Mouse (Mus musculus): Measurements from ENCODE around the gene Traf5. TPM values are rescaled to one million over a fixed set of nuclear protein-coding genes. Genes with fewer than 3 reads are reported as not detected.

The Traf5 gene
- polyA plus RNA-seq, 1 experiment, result 19.4 TPM

GRCm38 (mm10) chr1:192085218-192085617, 7.1 kb downstream of the Traf5 start:
- Histone ChIP-seq H3K27ac (ENCODE audit: insufficient read depth, low read length) (no peak overlapping the region), H3K4me3 (ENCODE audit: insufficient read depth, low read length) (no peak overlapping the region), H3K4me1 (ENCODE audit: control insufficient read depth, insufficient read depth, low read length) (no peaks in the 10 kb centered on the region)
- TF ChIP-seq POLR2A (IDR thresholded peaks at IDR 0.05; ENCODE audit: low read depth, low read length) (no peak), CTCF (IDR thresholded peaks at IDR 0.05; ENCODE audit: borderline replicate concordance, insufficient read depth, low read length) (no peak)

DNA sequence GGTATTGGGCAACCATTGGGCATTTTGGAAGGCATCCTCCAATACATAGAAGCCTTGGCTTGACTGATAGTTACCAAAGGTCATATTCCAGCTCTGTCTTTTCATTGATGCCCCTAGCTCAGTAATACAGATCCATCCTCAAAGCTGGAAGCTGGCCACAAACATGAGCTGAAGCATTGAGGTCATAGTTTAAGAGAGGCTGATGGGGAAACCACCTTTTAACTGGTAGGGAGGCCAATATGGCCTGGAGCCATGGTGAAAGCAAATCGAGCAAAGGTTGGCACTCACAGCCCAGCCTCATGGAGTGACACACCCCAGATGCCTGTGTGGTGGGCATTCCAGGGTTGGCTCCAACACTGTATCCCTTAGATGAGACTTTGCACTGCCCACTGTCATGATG, 9.7 kb downstream of the Traf5 start:
- Histone ChIP-seq H3K4me3 (ENCODE audit: insufficient read depth, low read length) (no peak overlapping the region), H3K27ac (ENCODE audit: insufficient read depth, low read length) (no peak overlapping the region), H3K4me1 (ENCODE audit: control insufficient read depth, insufficient read depth, low read length) (no peaks in the 10 kb centered on the region)
- no peak for TF ChIP-seq POLR2A (IDR thresholded peaks at IDR 0.05; ENCODE audit: low read depth, low read length)

DNA sequence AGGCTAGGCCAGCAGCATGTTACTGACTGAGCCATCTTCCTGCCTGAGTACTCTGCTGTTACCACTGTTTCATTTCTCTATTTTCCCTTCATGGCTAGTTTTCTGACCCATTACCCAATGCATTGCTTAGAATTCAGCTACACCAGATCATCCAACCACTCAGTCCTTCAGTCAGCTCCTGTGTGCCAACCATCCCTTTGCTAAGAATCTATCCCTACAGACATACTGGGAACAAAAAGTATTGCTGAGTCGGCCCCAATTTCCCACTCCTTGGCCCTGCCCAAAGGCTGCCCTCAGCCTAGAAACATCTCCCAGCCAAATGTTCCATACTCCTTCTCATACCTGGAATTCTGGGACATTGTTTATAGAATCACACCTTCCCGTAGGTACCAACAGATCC, 11.2 kb downstream of the Traf5 start:
- no peak overlapping the region for H3K27ac ChIP-seq (ENCODE audit: insufficient read depth, low read length)
- TF ChIP-seq CTCF (IDR thresholded peaks at IDR 0.05; ENCODE audit: borderline replicate concordance, insufficient read depth, low read length) (no peak), POLR2A (IDR thresholded peaks at IDR 0.05; ENCODE audit: low read depth, low read length) (no peak)
- 0 out of 2 replicates have a peak, but pooled peaks cover 6% of the 10 kb centered on the region for H3K4me1 ChIP-seq (ENCODE audit: control insufficient read depth, insufficient read depth, low read length)
- H3K4me3 ChIP-seq (ENCODE audit: insufficient read depth, low read length), result no peak overlapping the region

- TF ChIP-seq POLR2A (IDR thresholded peaks at IDR 0.05; ENCODE audit: low read depth, low read length) (no peak), CTCF (IDR thresholded peaks at IDR 0.05; ENCODE audit: borderline replicate concordance, insufficient read depth, low read length) (no peak)
Measured at GRCm38 (mm10) chr1:192079121-192079520, 13.2 kb downstream of the Traf5 start.

DNA sequence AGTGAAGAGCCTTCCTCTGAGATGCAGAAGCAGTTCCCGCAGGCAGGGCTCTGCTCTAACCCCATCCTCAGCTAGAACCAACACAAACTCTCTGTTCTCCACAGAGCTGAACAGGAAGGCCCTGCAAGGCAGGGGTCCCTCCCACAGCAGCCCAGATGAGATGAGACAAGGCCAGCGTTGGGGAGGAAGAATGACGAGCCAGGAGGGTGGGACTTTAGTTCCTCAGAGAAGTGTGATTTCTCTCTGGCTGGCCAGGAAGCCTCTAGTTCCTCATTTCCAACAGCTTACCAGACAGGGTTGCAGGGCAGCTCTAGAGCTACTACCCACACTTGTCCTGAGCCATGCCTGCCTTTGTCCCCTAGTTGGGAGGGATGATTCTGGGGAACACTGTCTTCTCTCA, 14.0 kb downstream of the Traf5 start:
- no peak overlapping the region for H3K4me3 ChIP-seq (ENCODE audit: insufficient read depth, low read length)
- no peak overlapping the region for H3K27ac ChIP-seq (ENCODE audit: insufficient read depth, low read length)
- no peak for TF ChIP-seq CTCF (IDR thresholded peaks at IDR 0.05; ENCODE audit: borderline replicate concordance, insufficient read depth, low read length)
- TF ChIP-seq POLR2A (IDR thresholded peaks at IDR 0.05; ENCODE audit: low read depth, low read length), result no peak
- H3K4me1 ChIP-seq (ENCODE audit: control insufficient read depth, insufficient read depth, low read length), result 0 out of 2 replicates have a peak, but pooled peaks cover 6% of the 10 kb centered on the region

More at GRCm38 (mm10) chr1:192079121-192079520, 13.2 kb downstream of the Traf5 start:
- no peak overlapping the region for H3K27ac ChIP-seq (ENCODE audit: insufficient read depth, low read length)
- H3K4me3 ChIP-seq (ENCODE audit: insufficient read depth, low read length), result no peak overlapping the region
- H3K4me1 ChIP-seq (ENCODE audit: control insufficient read depth, insufficient read depth, low read length), result 0 out of 2 replicates have a peak, but pooled peaks cover 6% of the 10 kb centered on the region

DNA sequence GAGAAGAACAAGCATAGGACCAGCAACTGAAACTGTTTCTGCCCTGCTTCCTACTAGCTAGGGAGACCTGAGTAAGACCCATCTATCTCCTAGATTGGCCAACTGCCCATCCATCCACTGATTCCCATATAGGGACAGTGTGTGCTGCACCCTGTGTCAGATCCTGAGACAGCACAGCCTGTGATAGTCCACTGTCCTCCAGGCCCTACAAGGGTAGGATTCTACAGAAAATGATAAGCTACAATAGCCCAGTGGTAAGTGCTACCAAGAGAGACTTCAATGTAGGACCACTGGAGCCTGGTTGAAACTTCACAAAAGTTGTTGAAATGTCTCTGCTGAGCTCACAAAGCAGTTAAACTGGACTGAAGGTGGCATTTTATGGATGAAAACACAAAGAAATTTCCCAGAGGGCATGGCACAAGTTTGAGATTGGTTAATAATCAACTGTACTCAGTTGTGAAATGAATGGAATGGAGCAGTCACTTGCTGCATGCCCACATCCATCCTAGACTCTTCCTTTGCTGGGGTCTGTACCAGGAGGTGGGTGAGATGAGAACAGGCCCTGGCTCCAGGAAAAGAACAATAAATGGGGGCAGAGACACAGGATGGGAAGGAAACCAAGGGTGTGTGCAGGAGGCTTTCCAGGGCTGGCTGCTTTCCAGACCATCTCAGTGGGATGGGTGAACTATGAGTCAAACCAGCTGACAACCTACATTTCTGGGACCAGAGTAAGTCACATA, 15.4 kb downstream of the Traf5 start:
- Histone ChIP-seq H3K4me3 (ENCODE audit: insufficient read depth, low read length) (no peak overlapping the region), H3K4me1 (ENCODE audit: control insufficient read depth, insufficient read depth, low read length) (peaks cover 9% of the 10 kb centered on the region; the same call in 1 of the 2 replicates), H3K27ac (ENCODE audit: insufficient read depth, low read length) (no peak overlapping the region)
- TF ChIP-seq POLR2A (IDR thresholded peaks at IDR 0.05; ENCODE audit: low read depth, low read length) (no peak), CTCF (IDR thresholded peaks at IDR 0.05; ENCODE audit: borderline replicate concordance, insufficient read depth, low read length) (no peak)

DNA sequence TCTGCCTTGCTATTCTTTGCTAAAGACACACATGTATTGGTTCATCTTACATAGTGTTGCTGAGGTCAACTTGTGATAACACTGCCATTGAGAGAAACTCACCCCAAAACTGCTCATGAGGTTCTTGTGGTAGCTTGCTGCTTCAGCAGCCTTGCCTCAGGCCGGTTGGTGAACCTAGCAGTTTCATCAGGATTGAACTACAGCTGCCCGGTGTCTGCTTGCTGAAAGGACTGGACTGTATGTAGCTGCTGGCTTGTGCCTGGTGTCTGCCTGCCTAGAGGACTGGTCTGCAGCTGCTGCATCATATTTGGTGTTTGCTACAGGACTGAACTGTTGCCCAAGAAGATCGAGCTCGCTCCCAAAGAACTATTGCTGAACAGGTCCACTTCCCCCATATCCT, 16.3 kb downstream of the Traf5 start:
- no peak for TF ChIP-seq POLR2A (IDR thresholded peaks at IDR 0.05; ENCODE audit: low read depth, low read length)
- TF ChIP-seq CTCF (IDR thresholded peaks at IDR 0.05; ENCODE audit: borderline replicate concordance, insufficient read depth, low read length), result no peak
- H3K4me3 ChIP-seq (ENCODE audit: insufficient read depth, low read length), result no peak overlapping the region
- H3K4me1 ChIP-seq (ENCODE audit: control insufficient read depth, insufficient read depth, low read length), result peaks cover 10% of the 10 kb centered on the region; the same call in 1 of the 2 replicates
- no peak overlapping the region for H3K27ac ChIP-seq (ENCODE audit: insufficient read depth, low read length)

DNA sequence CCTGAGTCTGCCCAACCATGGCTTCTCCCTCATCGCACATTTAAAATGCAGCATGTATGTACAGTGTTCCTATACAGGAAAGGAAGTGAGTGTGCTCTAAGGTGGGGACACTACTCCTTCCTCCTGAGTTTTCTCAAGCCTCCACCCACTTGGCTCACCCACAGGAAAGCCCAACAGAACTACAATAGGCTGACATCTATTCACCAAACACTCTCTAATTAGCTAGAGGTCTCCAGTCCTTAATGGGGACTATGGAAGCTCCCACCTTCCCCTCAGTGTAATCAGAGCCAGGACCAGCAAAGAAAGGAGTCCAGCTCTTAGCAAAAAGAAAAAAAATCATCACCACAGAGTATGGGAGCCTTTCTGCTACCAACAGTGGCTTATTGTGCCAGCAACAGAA, 17.5 kb downstream of the Traf5 start:
- H3K27ac ChIP-seq (ENCODE audit: insufficient read depth, low read length), result no peak overlapping the region
- TF ChIP-seq POLR2A (IDR thresholded peaks at IDR 0.05; ENCODE audit: low read depth, low read length), result no peak
- no peak for TF ChIP-seq CTCF (IDR thresholded peaks at IDR 0.05; ENCODE audit: borderline replicate concordance, insufficient read depth, low read length)
- no peak overlapping the region for H3K4me3 ChIP-seq (ENCODE audit: insufficient read depth, low read length)
- H3K4me1 ChIP-seq (ENCODE audit: control insufficient read depth, insufficient read depth, low read length), result peaks cover 13% of the 10 kb centered on the region; the same call in 1 of the 2 replicates

DNA sequence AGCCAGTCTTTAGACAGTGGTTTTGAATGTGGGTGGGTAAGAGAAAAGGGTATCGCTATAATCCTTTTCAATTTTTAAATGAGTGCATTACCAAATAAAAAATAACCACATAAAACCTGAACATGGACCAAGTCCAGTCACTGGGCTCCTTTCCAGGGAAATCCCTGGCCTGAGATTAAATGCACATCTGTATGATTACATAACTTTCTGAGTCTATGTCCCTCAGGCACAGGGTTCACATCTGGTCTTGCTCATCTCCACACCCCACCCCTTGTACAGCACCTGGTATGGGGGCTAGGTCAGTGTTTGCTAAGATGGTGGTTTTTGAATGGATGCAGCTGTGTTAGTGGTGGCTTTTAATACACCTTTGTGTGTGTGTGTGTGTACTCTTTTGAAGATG, 19.9 kb downstream of the Traf5 start:
- no peak overlapping the region for H3K4me3 ChIP-seq (ENCODE audit: insufficient read depth, low read length)
- no peak overlapping the region for H3K27ac ChIP-seq (ENCODE audit: insufficient read depth, low read length)
- H3K4me1 ChIP-seq (ENCODE audit: control insufficient read depth, insufficient read depth, low read length), result peaks cover 11% of the 10 kb centered on the region; the same call in 1 of the 2 replicates
- TF ChIP-seq POLR2A (IDR thresholded peaks at IDR 0.05; ENCODE audit: low read depth, low read length), result no peak

DNA sequence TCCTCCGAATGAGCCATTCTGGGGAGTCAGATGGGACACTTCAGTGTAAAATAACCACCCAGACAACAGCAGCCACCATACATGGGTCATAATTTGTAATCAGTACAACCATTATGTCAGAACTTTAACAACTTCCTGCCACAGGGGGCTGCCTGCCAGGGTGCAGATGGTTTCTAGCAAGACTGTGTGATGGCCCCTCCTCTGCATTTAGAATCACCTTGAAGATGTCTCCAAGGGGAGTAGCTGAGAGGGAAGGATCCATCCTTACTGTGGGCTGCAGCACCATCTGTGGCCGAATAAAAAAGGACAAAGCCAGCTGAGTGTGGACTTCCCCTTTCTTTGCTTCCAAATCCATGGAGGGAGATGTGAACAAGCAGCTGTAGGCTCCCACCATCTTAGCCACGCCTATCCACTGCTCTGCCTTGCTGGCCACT, 21.7 kb downstream of the Traf5 start:
- Histone ChIP-seq H3K27ac (ENCODE audit: insufficient read depth, low read length) (peak overlapping the region; percentile 22; the same call in 1 of the 2 replicates), H3K4me3 (ENCODE audit: insufficient read depth, low read length) (no peak overlapping the region), H3K4me1 (ENCODE audit: control insufficient read depth, insufficient read depth, low read length) (peaks cover 7% of the 10 kb centered on the region; the same call in 1 of the 2 replicates)
- TF ChIP-seq CTCF (IDR thresholded peaks at IDR 0.05; ENCODE audit: borderline replicate concordance, insufficient read depth, low read length) (no peak), POLR2A (IDR thresholded peaks at IDR 0.05; ENCODE audit: low read depth, low read length) (no peak)

Measured in embryonic fibroblast, embryonic 13.5 days (primary cell).